ENCODE assay signal across 11 mouse cellular contexts in genomic region chr17:14720227-14720626, GRCm38 (mm10). TPM values are rescaled to one million over a fixed set of nuclear protein-coding genes. Genes with fewer than 3 reads are reported as not detected.
DNase-seq lines count a peak whose midpoint lies in the region; ATAC-seq and TF ChIP-seq lines count a peak whose summit lies in the region.
"Had no signal": no experiment of that assay in that cellular context is flagged by ENCODE, and none has a peak within 500 bp of the region (broad histone marks: within the 10 kb centered on the region; RNA-seq: fewer than 3 reads in every experiment).

No protein-coding gene starts in this region.

- H3K4me3 ChIP-seq in kidney, adult 2 months (ENCODE audit: insufficient read depth, low read depth, low read length), result no peak overlapping the region
- H3K4me3 ChIP-seq in kidney, embryonic 15.5 days (replicated peaks), result no peak overlapping the region
- H3K4me3 ChIP-seq in myocyte, result no peak overlapping the region

- TF ChIP-seq CTCF in kidney, adult 2 months (conservative IDR thresholded peaks at IDR 0.05; ENCODE audit: insufficient read depth, insufficient read length, low read depth, low read length), result no peak

- no peak overlapping the region for H3ac ChIP-seq in myocyte (ENCODE audit: control insufficient read depth, insufficient read length)

- no peaks in the 10 kb centered on the region for H3K27me3 ChIP-seq in kidney, adult 2 months (replicated peaks; ENCODE audit: control insufficient read depth, insufficient read depth, low read length)
- H3K27me3 ChIP-seq in kidney, embryonic 15.5 days, result no peaks in the 10 kb centered on the region
- H3K27me3 ChIP-seq in myocyte (ENCODE audit: control insufficient read depth, insufficient read depth, insufficient read length), result no peaks in the 10 kb centered on the region

- H3K27ac ChIP-seq in kidney, adult 2 months (ENCODE audit: insufficient read depth, low read depth, low read length), result no peak overlapping the region
- H3K27ac ChIP-seq in kidney, embryonic 15.5 days, result no peak overlapping the region

- H3K9ac ChIP-seq in kidney, embryonic 15.5 days, result no peak overlapping the region

- peak; percentile 51 for DNase-seq in kidney, adult 2 months
- peak; percentile 75 to 76 for DNase-seq in gastrocnemius, adult 8-10 months (ENCODE audit: low spot score in 2 of 2)
- DNase-seq in heart, postnatal 4 days, result peak; percentile 64
- no peak for DNase-seq in spleen, postnatal 36 days (ENCODE audit: low spot score in 2 of 2)
- DNase-seq in layer of hippocampus, postnatal 10 days (ENCODE audit: low spot score in 2 of 2), result no peak
- no peak for DNase-seq in layer of hippocampus, postnatal 36 days
- DNase-seq: cerebellum, postnatal 14 days; thymus, adult 18-20 months had no signal

- no peak for ATAC-seq in kidney, embryonic 15.5 days (replicated peaks; ENCODE audit: low FRiP score)
- ATAC-seq: activated CD4-positive, CD25-positive, alpha-beta regulatory T cell, adult 4 months had no signal

- H3K4me2 ChIP-seq in kidney, embryonic 15.5 days, result no peak overlapping the region
- no peak overlapping the region for H3K4me2 ChIP-seq in myocyte (ENCODE audit: low read depth)

- WGBS in kidney, adult 2 months, result 77% methylated on average over 7 of the region's 7 CpGs
- WGBS in kidney, embryonic 15.5 days, result 82% methylated on average over 7 of the region's 7 CpGs

- H3K4me1 ChIP-seq in kidney, adult 2 months (ENCODE audit: control insufficient read depth, insufficient read depth, low read length), result no peaks in the 10 kb centered on the region
- H3K4me1 ChIP-seq in kidney, embryonic 15.5 days, result no peaks in the 10 kb centered on the region

- no peaks in the 10 kb centered on the region for H3K36me3 ChIP-seq in kidney, adult 2 months (ENCODE audit: control insufficient read depth, insufficient read depth, low read length)
- H3K36me3 ChIP-seq in kidney, embryonic 15.5 days, result no peaks in the 10 kb centered on the region
- H3K36me3 ChIP-seq in myocyte (ENCODE audit: control insufficient read depth, insufficient read depth), result no peaks in the 10 kb centered on the region

- TF ChIP-seq POLR2A in kidney, adult 2 months (IDR thresholded peaks at IDR 0.05; ENCODE audit: low read depth, low read length), result no peak
- no peak for TF ChIP-seq POLR2A in myocyte (IDR thresholded peaks at IDR 0.05; ENCODE audit: insufficient read length, low read depth)

- H3K9me3 ChIP-seq in kidney, embryonic 15.5 days (replicated peaks), result no peaks in the 10 kb centered on the region

- H3K79me2 ChIP-seq in myocyte (ENCODE audit: control insufficient read depth, insufficient read depth), result no peaks in the 10 kb centered on the region

TF ChIP-seq in myocyte, 11 proteins besides CTCF, POLR2A, EP300 and RAD21:
- TF ChIP-seq MYOD1 (IDR thresholded peaks at IDR 0.05; ENCODE audit: control insufficient read depth in 1 of 3, insufficient read length in 2 of 3, low read depth in 2 of 3) (peak in 2 of 3 experiments; percentile 75 to 85), USF1 (IDR thresholded peaks at IDR 0.05; ENCODE audit: low read depth) (no peak), TCF12 (IDR thresholded peaks at IDR 0.05; ENCODE audit: insufficient read depth, poor library complexity, severe bottlenecking) (peak; percentile 0), TCF3 (IDR thresholded peaks at IDR 0.05; ENCODE audit: insufficient read length, low read depth) (peak; percentile 8), CEBPB (IDR thresholded peaks at IDR 0.05; ENCODE audit: insufficient read depth, poor library complexity, severe bottlenecking) (0 out of 2 replicates have a peak, but pooled peaks have one; percentile 4), REST (IDR thresholded peaks at IDR 0.05; ENCODE audit: insufficient read depth, insufficient read length) (no peak), POLR2AphosphoS2 (IDR thresholded peaks at IDR 0.05; ENCODE audit: insufficient read length, low read depth) (no peak), MYOG (IDR thresholded peaks at IDR 0.05; ENCODE audit: control insufficient read depth in 1 of 3, insufficient read depth in 1 of 3, insufficient read length in 2 of 3, low read depth in 2 of 3) (peak in 2 of 3 experiments; percentile 19 to 20), E2F4 (IDR thresholded peaks at IDR 0.05; ENCODE audit: insufficient read depth) (no peak)

RNA-seq across cellular contexts. Expression of gene Thbs2, which starts 26.2 kb away (rescaled TPM):
- 3.9 and 5.1 TPM in 2 replicates for polyA plus RNA-seq in kidney, adult 2 months (2012; rRNA removed)
- 24.0 and 25.5 TPM in 2 replicates for polyA plus RNA-seq in kidney, embryonic 15.5 days (2015; fragmentation: Nextera tagmentation; extraction: Ambion mirVana)
- 10 to 100 TPM in 2 of 4 experiments, 1 to 10 TPM in 2; 4.0 to 11.3 (median 7.7) TPM for total RNA-seq in gastrocnemius, adult 8-10 months (2022)
- 10 to 100 TPM; 66.5 to 74.1 TPM for total RNA-seq in heart, postnatal 4 days (2021)
- polyA plus RNA-seq in myocyte (2012; fragmentation: generic; extraction: Trizol), result 15.7 TPM
- 1 to 10 TPM; 4.1 to 4.2 TPM for total RNA-seq in layer of hippocampus, postnatal 10 days (2021)
- total RNA-seq in layer of hippocampus, postnatal 36 days (2021), result 1 to 10 TPM; 2.7 to 3.7 TPM
- polyA plus RNA-seq: activated CD4-positive, CD25-positive, alpha-beta regulatory T cell, adult 4 months had no signal

Comparison
In these comparisons a context has a peak if more than half of its experiments do, and no peak if none do; other contexts are left out.
1. DNase-seq: peak in kidney, adult 2 months (single experiment), gastrocnemius, adult 8-10 months (2 of 2) and heart, postnatal 4 days (single experiment); none in spleen, postnatal 36 days (0 of 2), layer of hippocampus, postnatal 10 days (0 of 2) and layer of hippocampus, postnatal 36 days (0 of 2).
2. RNA of gene Thbs2, which starts 26.2 kb away (total RNA-seq): 66.5 to 74.1 TPM in heart, postnatal 4 days; 4.0 to 11.3 TPM in gastrocnemius, adult 8-10 months, 4.1 to 4.2 TPM in layer of hippocampus, postnatal 10 days and 2.7 to 3.7 TPM in layer of hippocampus, postnatal 36 days; every median in the first group is over 4 times any median in the second.